Mouse (Mus musculus): ENCODE data around the gene Mcidas.

DNA sequence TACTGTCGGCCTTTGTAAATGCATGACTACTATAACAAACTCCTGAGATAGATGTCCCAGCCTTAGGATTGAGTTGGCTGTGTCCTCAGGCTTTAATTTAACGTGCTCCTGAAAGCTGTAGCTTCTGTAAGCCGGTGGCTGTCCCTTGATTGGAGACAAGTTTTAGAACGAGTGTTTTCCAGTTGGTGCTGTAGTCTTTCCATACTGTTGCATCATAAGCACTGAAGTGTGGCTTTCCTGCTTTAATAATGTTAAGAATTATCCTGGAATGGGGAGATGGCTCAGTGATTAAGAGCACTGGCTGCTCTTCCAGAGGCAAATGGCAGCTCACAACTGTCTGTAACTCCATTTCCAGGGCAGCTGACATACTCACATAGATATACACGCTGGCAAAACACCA lies 26.4 kb upstream of the Mcidas start:
- no peak for TF ChIP-seq TAL1 (IDR thresholded peaks at IDR 0.05; ENCODE audit: low read length)
- TF ChIP-seq GATA1 (IDR thresholded peaks at IDR 0.05; ENCODE audit: low read length), result no peak

All from erythroblast, embryonic 14.5 days (primary cell).